Mouse (Mus musculus) cerebral cortex, adult 2 months (tissue): ENCODE data around the gene Myocd.

Experiments used
- WGBS: fragments of 180-500 bp; shearing (Covaris S2); methylation state at CpG from one replicate; pipeline ENCODE4 v1.1.7; 2018; 5-methylcytosine and 5-hydroxymethylcytosine counted together

Gene Myocd

GRCm38 (mm10) chr11:65213806-65214205 is 56.0 kb downstream of the Myocd start:
- 88% methylated on average over 2 of the region's 2 CpGs for WGBS

- WGBS: 81% methylated on average over 6 of the region's 6 CpGs
These were observed 58.1 kb downstream of the Myocd start for GRCm38 (mm10) chr11:65211701-65212100.

- 67% methylated on average over 6 of the region's 6 CpGs for WGBS
These were observed 60.3 kb downstream of the Myocd start for GRCm38 (mm10) chr11:65209441-65209840.

DNA sequence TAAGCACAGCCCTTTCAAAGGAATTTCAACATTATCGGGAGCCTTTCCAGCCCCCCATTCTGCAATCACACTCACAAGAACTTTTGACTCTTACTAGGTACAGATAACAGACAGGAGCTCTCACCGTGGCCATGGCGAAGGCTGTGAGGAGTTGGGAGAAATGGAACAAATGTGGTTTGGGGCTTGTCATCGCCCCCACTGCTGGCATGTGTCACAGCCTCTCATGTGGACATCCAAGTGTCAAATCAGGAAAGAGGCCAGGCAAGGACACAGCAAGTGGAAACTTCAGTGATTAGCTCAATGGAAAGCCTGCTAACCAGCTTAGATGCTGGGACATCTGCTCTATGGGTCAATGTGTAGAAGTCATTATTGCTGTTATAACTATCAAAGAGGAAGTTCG is 64.5 kb downstream of the Myocd start:
- WGBS: 93% methylated on average over 5 of the region's 5 CpGs

- WGBS: 79% methylated on average over 13 of the region's 13 CpGs
These were observed 65.1 kb downstream of the Myocd start for GRCm38 (mm10) chr11:65204651-65205050.

DNA sequence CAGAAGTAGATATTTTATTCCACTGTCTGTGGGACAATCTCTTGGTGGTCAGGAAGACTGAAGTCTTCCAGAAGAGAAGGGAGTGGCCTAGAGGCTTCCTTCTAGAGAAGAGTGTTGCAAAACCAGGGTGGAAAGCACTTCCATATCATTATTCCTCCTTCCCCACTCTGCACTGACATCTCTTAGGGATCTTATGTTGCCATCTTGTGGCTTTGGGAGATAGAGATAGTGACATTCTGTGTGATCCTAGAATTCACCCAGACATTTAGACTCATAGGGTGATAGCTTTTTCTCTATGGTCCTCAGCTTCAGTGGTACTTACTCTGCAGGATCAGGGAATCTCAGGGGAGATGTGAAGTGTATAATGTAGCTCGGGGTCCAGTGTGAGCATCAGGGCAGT is 66.8 kb downstream of the Myocd start:
- 83% methylated on average over 1 of the region's 1 CpGs for WGBS

DNA sequence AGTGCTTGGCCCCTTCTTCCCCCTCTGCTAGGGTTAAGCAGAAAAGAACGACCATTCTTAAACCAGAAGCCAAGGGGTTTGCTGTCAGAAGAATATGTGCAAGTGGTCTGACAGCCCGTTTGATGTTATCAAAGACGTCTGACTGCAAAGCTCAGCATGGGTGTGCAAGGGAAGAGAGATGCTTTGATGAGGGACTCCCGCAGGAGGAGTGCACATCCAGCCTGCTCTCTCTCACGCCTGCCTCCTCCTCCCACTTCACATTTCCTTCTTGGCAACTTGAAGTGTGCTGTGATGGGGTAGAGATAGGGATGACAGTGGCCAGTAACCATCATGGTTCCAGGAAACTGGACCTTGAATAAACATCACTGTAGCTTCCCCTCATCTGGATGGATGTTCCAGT is 67.6 kb downstream of the Myocd start:
- 51% methylated on average over 5 of the region's 5 CpGs for WGBS

- 81% methylated on average over 3 of the region's 3 CpGs for WGBS
These were observed 71.8 kb downstream of the Myocd start for GRCm38 (mm10) chr11:65198026-65198425.

DNA sequence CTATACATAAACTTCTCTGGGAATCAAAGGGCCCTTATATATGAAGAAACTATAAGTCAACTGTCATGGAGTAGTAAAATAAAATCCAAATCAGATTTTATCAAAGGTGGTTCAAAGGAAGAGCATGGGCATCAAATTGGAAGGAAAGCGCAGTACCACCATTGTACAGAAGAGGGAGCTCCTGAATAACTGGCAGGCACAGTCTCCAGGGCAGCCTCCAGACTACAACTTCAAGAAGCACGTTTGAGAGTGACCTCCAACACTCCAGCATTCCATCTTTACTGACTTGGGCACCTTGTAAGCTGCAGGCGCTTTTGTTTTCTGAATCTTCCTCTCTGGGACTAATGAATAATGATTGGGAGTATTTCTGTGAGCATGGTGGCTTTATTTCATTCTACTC is 72.5 kb downstream of the Myocd start:
- WGBS: 6% methylated on average over 3 of the region's 3 CpGs

GRCm38 (mm10) chr11:65186974-65187373 is 82.8 kb downstream of the Myocd start:
- 89% methylated on average over 12 of the region's 12 CpGs for WGBS

DNA sequence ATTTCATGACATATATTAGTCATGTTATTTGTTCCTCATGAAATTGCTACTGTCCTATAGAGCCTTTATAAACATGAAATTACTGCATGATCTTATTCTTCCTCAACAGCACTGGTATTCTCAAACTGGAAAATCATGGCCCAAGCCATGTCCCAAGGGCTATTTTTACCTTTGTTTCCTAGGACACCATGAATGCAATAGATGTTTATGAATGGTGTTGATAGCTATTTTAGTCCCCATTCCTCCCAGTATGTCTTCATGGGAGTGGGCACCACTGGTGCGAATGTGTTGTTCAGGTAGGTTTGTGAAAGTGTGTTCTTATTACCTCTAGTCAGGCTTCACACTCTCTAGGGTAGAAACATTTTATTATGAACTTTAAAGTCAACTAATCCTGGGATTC is 84.7 kb downstream of the Myocd start:
- 95% methylated on average over 1 of the region's 1 CpGs for WGBS

DNA sequence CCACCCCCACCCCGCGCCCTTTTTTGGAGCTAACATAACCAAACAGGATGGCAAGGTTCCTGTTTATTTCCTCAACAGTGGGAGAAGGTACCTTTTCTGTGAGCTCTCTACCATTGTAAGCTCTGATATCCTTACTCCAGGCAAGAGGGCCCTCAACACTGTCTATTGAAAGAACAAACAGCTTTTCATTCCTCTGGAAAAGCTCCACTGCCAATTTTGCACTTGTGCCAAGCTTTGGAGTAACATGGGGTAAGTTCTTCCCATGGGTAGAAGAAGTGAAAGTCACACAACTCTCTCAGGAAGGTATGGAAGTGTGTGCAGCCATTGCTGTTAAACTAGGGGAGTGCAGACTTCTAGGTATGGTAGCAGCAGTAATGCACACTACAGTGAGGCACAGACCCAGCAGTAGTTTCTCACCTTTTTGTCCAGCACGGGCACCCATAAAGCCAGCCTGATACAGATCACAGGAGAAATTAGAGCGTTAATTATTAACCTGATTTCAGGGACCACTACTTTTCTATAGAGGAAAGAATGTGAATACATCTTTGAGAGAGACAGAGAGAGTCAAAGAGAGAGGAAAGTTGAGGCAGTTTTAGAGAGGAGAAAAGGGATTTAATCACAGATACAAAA is 99.6 kb downstream of the Myocd start:
- WGBS: 88% methylated on average over 4 of the region's 4 CpGs

DNA sequence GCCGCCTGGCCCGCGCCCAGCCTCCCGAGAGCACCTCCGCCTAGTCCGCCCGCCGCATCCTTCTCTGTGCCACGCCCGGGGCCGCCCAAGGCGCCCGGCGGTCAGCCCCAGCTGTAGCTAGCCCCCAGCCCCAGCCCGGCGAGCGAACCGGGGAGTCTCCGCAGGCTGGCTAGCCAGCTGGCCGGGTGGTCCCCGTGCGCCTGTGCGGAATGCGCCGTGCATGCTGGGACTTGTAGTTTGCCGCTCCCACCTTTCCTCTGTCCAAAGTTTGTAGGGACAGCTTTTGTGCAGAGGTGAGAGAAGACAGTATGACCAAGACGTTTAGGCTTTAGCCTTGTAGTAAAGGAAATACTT is 107.0 kb downstream of the Myocd start, which contains the start of gene Arhgap44:
TSS of gene Arhgap44 (minus strand) at position 195 of the 354 bp plus-strand sequence.
- WGBS: 1% methylated on average over 27 of the region's 27 CpGs

- WGBS: 1% methylated on average over 49 of the region's 49 CpGs
These were observed 107.7 kb downstream of the Myocd start for GRCm38 (mm10) chr11:65161881-65162766.

- 29% methylated on average over 7 of the region's 7 CpGs for WGBS
These were observed 108.6 kb downstream of the Myocd start for GRCm38 (mm10) chr11:65160991-65161880.

DNA sequence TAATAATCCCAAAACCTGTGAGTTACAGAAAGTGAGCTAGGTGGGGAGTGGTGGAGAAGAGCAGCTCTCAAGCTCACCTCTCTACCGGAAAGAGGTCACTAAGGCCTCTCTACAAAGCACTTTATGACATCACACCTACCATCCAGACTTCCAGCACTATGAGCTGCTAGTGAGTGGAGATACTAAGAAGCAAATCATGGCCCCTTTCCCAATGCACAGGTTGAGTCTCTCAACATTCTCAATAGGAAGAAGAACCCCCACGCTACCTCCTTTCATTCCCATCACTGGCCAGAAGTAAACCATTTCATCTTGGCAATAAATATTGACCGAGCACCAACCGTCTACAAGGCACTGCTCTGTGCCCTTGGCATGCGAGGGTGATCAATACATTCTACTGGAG is 110.0 kb downstream of the Myocd start, which contains the start of gene 1700086D15Rik:
TSS of gene 1700086D15Rik (minus strand) at position 101 of the 400 bp plus-strand sequence.
- 94% methylated on average over 5 of the region's 5 CpGs for WGBS

GRCm38 (mm10) chr11:65158658-65158990 is 111.2 kb downstream of the Myocd start:
- WGBS: 91% methylated on average over 5 of the region's 5 CpGs

DNA sequence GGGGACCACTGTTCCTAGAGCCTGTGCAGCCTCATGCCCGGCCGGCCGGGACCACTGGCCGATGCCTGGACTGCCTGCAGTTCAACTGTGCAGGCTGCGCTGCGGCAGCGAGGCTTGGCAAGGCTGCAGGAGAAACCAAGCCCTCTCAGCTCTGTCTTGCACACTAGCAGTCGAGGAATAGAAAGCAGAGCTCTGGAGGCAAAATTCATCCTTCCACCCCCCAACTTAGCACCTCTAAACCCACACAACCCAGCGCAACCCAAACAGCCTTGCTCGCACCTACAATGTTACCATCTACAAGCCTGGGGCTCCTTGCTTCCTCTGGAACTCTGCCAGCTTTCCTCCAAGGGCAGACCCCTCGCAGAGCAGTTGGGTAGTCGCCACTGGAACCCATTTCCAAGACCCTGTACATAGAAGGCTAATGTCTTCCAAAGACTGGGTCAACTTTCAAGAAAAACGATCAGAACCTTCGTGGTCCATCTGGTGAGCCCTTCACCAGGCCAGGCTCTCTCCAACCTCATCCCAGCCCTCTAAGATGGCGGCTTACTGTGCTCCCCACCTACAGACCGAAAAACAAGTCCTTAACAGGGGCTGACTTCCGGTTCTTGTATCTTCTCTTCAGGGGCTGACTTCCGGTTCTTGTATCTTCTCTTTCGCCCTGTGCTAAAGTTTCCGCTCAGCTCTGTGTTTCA is 111.7 kb downstream of the Myocd start:
- 66% methylated on average over 20 of the region's 20 CpGs for WGBS

GRCm38 (mm10) chr11:65153006-65153405 is 116.8 kb downstream of the Myocd start:
- WGBS: 84% methylated on average over 5 of the region's 5 CpGs

DNA sequence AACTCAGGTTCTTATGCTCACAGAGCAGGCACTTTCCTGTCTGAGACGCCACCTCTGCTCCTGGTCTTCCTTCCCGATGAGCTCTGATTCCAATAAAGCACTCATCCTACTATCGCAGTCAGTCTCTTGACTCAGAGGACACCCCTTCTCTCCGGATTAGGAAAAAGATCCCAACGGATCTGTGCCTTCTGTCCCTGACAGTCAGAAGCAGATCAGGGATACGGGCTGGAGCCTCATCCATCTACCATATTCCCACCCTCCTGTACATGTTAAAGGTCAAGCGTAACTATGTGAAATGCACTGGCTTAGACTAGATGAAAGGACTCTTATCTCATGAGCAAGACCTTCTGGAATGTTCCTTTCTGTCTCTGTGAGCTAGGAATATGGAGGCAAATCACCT is 121.3 kb downstream of the Myocd start:
- 77% methylated on average over 7 of the region's 7 CpGs for WGBS

DNA sequence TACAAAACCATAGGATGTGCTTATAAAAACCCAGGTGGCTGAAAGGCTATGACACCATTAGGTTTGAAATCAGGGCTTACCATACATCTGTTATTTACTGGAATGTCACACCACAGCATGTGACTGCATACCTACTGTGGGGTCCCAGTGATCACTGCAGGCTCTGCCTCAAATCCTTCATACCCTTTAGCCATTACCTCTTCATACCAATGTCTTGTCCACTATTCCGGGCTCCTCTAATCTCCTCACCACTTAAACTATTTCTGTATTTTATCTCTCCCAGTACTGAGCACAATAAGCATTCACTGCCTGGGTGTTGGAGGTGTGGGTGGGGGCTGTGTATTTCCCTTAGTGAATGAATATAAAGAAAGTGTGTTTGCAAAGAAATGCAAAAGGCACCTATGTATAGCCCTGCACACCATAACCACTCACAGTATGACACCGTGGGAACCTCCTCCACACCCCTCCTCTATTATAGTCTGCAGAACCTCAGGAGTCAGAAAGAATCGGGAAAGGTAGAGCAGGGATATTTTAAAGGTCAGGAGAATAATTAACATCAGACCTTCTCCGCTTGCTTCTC is 126.9 kb downstream of the Myocd start:
- WGBS: 61% methylated on average over 4 of the region's 4 CpGs
